Mouse (Mus musculus) cerebellum, adult (tissue): ENCODE data around the gene Pkm.

Experiments used
- ATAC-seq: cut with Nextera tagmentation; 2 replicates; pipeline ENCODE4 v1.9.2; 2017; ENCODE audit warnings: mild to moderate bottlenecking, moderate library complexity, mixed read lengths; ENCODE audit not compliant: insufficient number of reproducible peaks, low FRiP score, low TSS enrichment

Pkm gene

DNA sequence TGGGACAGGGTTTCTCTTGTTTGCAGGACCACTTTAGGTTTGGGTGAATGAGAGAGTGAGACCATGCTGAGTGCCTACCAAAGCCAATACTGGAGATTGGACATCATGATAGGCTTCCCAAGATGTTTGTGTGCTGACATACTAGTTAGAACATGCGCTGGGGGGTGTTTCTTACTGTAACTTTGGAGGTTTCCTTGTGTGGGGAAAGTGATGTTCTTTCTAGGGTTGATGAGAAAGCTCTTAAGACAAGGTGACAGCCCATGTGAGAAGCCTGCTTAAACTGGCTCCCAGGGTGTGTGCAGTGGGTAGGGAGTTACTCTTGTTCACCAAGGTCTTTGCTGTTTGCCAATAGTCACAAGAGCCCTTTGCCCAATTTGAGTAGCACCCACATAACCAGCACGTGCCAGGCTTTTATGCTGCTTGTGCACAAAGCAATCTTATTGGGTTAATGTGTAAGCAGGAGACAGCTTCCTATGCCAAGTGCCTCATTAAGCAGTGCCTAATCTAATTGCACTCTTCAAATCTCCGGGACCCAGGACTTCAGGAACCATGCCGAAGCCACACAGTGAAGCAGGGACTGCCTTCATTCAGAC is 8.6 kb downstream of the Pkm start:
- no peak for ATAC-seq

- no peak for ATAC-seq
Observed at GRCm38 (mm10) chr9:59666016-59666415, 9.8 kb downstream of the Pkm start.

DNA sequence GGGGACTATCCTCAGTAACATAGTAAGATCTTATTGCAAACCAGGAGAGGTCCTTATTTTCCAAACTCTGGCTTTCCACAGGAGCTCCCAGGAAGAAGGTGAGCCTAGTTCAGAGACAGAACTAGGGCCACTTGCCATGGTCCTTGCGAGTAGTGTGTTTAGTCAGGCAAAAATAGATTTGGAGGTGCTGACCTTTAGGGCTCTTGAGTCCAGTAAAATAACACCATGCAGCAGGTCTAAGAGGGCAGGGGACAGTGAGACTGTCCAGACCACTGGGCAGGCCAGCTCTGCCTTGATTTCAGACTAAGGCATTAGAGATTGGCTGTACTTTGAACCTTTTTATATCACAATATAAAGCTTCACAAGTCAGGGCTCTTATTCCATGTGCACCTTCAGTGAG is 10.6 kb downstream of the Pkm start:
- no peak for ATAC-seq

DNA sequence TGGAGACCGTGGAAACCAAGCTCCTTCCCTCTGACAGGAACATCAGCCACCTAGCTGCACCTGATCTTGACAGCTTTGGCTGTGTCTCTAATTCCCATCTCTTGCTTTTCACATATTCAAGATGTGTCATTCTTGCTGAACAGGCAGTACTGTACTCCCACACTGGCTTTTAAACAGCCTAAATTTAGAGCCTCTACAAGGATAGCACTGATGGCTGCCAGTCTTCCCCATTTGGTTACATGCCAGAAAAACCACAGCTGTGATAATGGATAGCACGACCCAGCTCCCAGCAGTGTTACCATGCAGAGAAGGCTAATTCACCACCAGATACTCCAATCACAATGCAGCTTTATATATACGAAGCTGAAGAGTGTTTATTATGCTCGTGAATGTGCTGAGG is 11.1 kb downstream of the Pkm start:
- ATAC-seq: no peak

DNA sequence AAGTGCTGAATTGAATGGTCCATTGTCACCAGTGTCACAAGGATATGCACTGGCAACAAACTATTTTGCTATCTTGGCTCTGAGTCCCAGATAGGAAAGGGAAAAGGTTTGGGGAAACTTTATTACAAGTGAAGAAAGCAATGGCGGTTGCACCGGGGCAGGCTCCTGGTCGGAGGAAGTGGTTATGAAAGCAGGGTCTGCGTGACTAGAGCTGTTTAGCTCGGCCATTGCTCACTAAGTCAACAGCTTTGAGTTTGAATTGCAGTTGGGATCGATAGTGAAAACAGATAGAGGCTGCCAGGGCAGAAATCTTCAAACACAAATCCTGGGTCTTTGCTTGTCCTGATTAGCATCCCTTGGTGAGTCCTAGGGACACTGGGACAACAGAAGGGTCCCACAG is 11.7 kb downstream of the Pkm start:
- ATAC-seq: no peak

- no peak for ATAC-seq
Observed at GRCm38 (mm10) chr9:59668473-59668872, 12.3 kb downstream of the Pkm start.

DNA sequence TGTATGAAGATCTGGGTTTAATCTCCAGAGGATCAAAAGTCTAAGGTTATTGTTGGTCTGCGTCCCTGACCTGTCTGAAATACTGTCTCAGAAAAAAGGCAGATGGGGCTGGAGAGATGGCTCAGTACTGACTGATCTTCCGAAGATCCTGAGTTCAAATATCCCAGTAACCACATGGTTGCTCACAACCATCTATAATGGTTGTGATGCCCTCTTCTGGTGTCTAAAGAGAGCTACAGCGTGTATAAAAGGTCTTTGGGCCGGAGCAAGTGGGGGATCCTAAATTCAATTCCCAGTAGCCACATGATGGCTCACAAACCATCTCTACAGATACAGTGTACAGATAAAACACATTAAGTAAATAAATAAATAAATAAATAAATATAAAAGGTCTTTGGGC is 13.0 kb downstream of the Pkm start:
- no peak for ATAC-seq

DNA sequence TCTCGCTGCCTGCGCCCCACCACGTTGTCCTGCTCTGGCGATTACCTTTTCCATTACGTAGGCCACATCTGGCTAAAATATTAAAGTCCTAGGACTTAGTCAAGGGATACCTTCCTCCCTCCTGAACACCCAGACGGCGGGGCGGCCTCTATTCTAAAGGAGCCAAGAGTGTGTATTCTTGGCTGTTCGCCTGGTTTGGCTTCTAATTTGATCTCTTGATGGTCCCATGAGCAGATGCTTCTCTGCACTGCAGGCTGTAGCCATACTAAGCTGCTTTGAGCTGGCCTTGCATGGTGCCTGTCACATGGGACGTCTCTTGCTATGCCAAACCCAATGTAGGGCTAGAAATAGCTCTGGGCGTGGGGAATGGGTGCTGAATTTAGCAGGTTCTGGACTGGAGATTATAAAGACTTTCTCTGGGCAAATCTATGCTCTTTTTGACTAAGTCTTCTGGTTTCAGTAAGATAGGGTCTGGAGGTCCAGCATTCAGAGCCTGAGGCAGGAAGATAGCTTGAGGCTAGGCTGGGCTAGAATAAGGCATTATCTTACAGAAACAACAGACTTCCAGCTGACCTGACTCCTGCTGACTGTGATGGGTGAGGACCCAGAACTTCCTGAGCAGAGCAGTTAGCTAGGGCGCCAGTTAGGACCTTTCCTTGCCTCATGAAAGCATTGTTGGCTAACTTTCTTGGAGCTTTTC is 16.2 kb downstream of the Pkm start:
- ATAC-seq: no peak

GRCm38 (mm10) chr9:59673427-59673826 is 17.3 kb downstream of the Pkm start:
- no peak for ATAC-seq

DNA sequence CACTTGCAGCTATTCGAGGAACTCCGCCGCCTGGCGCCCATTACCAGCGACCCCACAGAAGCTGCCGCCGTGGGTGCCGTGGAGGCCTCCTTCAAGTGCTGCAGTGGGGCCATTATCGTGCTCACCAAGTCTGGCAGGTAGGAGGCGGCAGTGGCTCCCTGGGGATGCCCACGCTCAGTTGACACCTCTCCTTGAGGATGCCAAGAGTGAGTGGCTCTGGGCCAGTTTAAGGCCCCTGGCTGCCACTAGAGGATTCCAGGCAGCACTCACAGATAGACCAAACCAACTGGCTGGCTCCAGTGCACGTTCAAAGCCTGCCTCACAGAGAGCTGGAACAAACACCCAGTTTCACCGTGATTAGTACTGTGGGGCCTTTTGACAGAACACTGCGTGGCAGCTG is 19.4 kb downstream of the Pkm start:
- no peak for ATAC-seq

- 0 out of 2 replicates have a peak, but pooled peaks have one; percentile 54 for ATAC-seq
Observed at GRCm38 (mm10) chr9:59678313-59678712, 22.1 kb downstream of the Pkm start.

DNA sequence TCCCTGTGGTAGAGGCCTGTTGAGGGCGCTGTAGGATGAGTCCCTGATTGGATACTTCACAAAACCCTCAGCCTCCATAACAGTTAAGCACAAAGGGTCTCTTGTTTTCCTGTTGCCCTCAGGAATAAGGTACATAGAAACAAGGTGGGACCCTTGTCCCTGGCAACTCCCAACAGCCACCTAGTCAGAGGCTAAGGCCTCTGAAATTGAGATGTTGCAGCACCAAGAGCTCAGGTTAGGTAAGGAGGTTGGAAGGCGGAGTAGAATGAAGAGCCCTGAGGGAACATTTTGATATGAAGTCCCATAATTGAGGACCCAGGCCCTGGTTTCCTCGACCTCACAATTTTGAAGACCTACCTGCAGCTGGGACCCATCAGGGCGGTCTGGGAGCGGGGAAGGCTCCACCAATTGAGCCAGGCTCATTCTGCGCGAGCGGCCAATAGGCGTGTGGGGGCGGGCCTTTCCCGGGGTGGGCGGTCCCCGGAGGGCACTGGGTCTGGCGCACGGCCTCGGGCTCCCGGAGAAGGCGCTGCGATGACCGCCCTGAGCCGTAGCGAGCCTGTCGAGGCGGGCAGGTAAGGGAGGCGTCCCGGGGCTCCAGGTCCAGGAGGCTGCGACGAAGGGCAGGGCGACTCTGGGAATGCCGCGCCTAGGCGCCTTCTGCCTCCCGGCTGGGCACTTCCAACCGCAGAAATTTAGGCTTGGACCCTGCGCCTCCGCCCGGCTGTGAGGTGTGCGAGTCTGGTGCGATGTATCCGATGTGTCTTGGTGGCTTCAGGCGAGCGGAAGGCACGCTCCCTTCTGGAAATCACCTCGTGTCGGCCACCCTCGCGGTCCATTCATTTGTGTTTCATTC is 23.7 kb downstream of the Pkm start, which contains the start of gene Gramd2:
Gene Gramd2, plus strand, starts transcription at position 467 of the 856 bp plus-strand sequence.
- ATAC-seq: peak; percentile 81

DNA sequence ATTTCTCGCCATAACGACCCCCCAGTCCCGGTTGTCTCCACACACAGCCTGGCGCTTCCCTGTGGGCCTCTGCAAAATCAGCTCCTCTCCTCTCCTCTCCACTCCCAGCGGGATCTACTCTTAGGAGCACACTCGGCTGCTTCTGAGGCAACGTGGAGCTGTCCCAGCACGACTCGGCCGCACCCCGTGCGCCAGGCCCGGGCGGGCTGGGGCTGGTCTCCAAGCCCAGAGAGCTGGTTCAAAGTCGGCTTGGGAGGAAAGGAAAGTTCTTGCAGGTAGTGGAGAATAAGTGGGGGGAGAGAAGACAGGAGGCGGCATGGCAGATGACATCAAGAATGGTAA is 24.3 kb downstream of the Pkm start:
- ATAC-seq: peak; percentile 23; the same call in 1 of the 2 replicates

- ATAC-seq: no peak
Observed at GRCm38 (mm10) chr9:59684020-59684419, 27.9 kb downstream of the Pkm start.

DNA sequence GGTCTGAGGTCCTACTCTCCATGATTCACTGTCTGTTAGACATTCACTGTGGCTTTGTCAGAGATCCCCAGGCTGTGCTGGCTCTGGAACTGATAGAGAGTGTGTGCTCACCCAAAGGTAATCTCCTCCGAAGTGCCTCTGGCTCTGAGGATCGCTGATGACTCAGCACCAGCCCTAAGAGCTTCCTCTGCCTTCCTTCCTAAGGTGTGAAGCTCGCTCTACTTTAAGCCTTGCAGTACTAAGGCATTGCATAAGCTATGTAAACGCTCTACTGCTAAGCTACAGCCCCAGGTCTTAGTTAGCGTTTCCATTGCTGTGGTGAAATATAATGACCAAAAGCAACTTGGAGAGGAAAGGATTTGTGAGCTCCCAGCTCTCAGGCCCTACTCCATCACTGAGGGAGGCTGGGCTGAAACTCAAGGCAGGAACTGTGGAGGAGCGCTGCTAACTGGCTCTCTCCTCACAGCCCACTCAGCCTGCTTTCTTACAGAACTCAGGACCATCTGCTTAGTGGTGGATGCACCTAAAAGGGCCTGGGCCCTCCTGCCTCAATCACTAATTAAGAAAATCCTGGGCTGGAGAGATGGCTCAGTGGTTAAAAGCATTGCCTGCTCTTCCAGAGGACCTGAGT is 31.4 kb downstream of the Pkm start:
- ATAC-seq: no peak

DNA sequence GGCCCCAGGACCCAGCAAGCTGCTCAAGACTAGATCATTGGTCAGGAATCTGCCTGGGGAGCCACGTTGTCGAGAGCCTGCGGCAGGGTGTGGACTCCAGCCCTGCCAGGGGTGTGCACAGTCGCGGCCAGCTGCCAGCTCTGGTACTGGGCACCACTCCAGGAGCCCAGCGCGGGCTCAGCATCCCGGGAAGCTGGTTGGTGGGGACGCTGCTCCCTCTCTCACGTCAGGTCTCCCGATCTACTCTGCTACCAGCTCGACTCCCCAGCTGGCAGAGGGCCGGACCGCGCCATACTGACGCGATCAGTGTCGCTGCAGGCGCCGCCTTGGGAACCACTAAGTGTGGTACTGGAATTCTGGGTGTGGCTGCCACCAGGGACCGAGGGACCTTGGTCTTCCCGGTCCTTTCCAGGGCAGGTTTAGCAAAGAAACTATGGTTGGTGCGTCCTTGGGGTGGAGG is 35.5 kb downstream of the Pkm start:
- peak; percentile 49; the same call in 1 of the 2 replicates for ATAC-seq

GRCm38 (mm10) chr9:59692145-59692544 is 36.0 kb downstream of the Pkm start:
- peak; percentile 56; the same call in 1 of the 2 replicates for ATAC-seq

DNA sequence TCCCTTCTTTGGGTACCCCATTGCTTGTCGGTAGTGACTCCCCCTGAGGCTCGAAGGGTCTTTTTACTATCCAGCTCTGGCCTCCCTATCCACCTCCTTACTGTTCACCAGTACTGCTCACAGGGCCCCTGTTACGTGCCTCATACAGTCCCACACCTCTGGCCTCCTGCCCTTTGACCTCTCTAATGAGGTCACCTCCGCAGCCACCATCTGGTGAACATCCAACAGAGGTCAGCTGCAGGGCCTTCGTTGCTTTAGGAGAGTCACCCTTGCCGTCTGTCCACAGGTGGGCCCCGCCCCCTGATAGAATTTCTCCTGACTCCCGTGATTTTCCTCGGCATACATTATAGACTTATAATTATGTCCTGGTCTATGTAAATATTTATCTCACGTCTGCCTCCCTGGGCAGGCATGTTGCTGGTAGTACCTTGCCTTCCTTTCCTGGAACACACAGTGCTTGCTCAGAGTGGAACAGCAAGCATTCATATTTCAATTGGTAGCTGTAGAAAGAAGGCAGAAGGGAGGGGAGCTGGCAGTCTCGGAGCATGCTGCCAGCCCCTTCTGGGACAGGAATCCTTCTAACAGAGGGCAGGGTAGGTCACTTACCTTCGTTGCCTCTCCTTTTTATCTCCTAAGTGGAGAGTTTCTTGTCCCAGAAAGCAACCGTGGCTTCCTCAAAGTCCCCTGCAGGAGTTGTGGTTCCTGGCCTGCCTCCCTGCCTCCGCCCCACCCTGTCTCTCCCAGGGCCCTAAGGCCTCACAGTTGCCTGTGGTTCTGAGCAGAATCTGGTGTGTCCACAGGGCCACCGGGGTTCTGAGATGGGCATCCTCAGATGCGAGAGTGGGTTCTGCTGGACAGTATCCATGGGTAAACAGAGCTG is 38.6 kb downstream of the Pkm start:
- no peak for ATAC-seq

- no peak for ATAC-seq
Observed at GRCm38 (mm10) chr9:59695451-59695813, 39.3 kb downstream of the Pkm start.

- ATAC-seq: no peak
Observed at GRCm38 (mm10) chr9:59696381-59696780, 40.2 kb downstream of the Pkm start.
